Mouse (Mus musculus) heart, postnatal 0 days (tissue): ENCODE measurements around the gene Usp12. TPM values are rescaled to one million over a fixed set of nuclear protein-coding genes. Genes with fewer than 3 reads are reported as not detected.

Experiments used
- ATAC-seq: fragments of 200-750 bp; cut with Nextera tagmentation; 2 replicates; pipeline ENCODE4 v1.8.0; 2017; ENCODE audit warnings: low read depth, moderate number of reproducible peaks, moderate library complexity; ENCODE audit not compliant: insufficient read depth
- DNase-seq: peaks from one replicate; pipeline ENCODE4 v3.0.0-alpha.2; 2016; ENCODE audit warnings: low spot score
- H3K27ac ChIP-seq: fragments of 300-500 bp; sonication (generic); 2 replicates; pipeline ENCODE4 v1.5.1; 2014; ENCODE audit warnings: low read depth, mild to moderate bottlenecking
- H3K27me3 ChIP-seq: fragments of 300-500 bp; sonication (generic); 2 replicates; pipeline ENCODE4 v1.6.1; 2014; ENCODE audit warnings: low read length, mixed read lengths; ENCODE audit not compliant: control insufficient read depth, insufficient read depth
- H3K36me3 ChIP-seq: fragments of 300-500 bp; sonication (generic); replicated peaks from 2 replicates; pipeline ENCODE4 v1.6.1; 2014; ENCODE audit warnings: low read length, mixed read lengths; ENCODE audit not compliant: control insufficient read depth, insufficient read depth
- H3K4me1 ChIP-seq: fragments of 300-500 bp; sonication (generic); 2 replicates; pipeline ENCODE4 v1.6.1; 2014; ENCODE audit warnings: antibody characterized with exemption; ENCODE audit not compliant: control insufficient read depth, insufficient read depth
- H3K4me2 ChIP-seq: fragments of 300-500 bp; sonication (generic); 2 replicates; pipeline ENCODE4 v1.6.1; 2014; ENCODE audit warnings: low read depth, mild to moderate bottlenecking, low read length, moderate library complexity
- H3K4me3 ChIP-seq: fragments of 300-500 bp; sonication (generic); 2 replicates; pipeline ENCODE4 v1.5.1; 2014; ENCODE audit warnings: low read depth, low read length
- H3K9ac ChIP-seq: fragments of 300-500 bp; sonication (generic); replicated peaks from 2 replicates; pipeline ENCODE4 v1.6.1; 2014; ENCODE audit warnings: low read depth, low read length, mixed read lengths
- H3K9me3 ChIP-seq: fragments of 300-500 bp; sonication (generic); replicated peaks from 2 replicates; pipeline ENCODE4 v1.6.1; 2016; ENCODE audit warnings: low read length; ENCODE audit not compliant: control insufficient read depth
- CTCF ChIP-seq: IDR thresholded peaks from 2 replicates; pipeline ENCODE4 v1.5.1; 2016; ENCODE audit warnings: antibody characterized with exemption, control low read depth, low read depth
- EP300 ChIP-seq: IDR thresholded peaks from 2 replicates; pipeline ENCODE4 v1.6.1; 2016; ENCODE audit warnings: antibody characterized with exemption, low read depth
- WGBS: fragments of 180-500 bp; shearing (Covaris S2); extraction: QIAGEN DNeasy Blood & Tissue Kit; methylation state at CpG from one replicate; pipeline ENCODE4 v1.1.7; 2014; 5-methylcytosine and 5-hydroxymethylcytosine counted together
- polyA plus RNA-seq: library from polyadenylated mRNA; unstranded; fragments of >200 nt; fragmentation: Nextera tagmentation; extraction: Ambion mirVana; gene quantifications from 2 replicates; pipeline ENCODE4 v1.2.1, GENCODE M21; 2015
- total RNA-seq: library from RNA; depleted of rRNA; stranded (reverse); fragments of >200 nt; gene quantifications from 2 replicates; pipeline ENCODE4 v1.2.3, GENCODE M21; 2014; ENCODE audit warnings: low replicate concordance

Usp12 gene
- total and polyA plus RNA-seq, 2 experiments from 2014 or later, result 6.1 to 6.7 TPM

- no peaks in the 10 kb centered on the region for H3K36me3 ChIP-seq
- no peaks in the 10 kb centered on the region for H3K27me3 ChIP-seq
- no peak overlapping the region for H3K4me2 ChIP-seq
- no peak overlapping the region for H3K4me3 ChIP-seq
- ATAC-seq, result no peak
- DNase-seq, result peak; percentile 13
- 12% methylated on average over 8 of the region's 8 CpGs for WGBS
- H3K9me3 ChIP-seq, result no peaks in the 10 kb centered on the region
- no peak overlapping the region for H3K27ac ChIP-seq
- TF ChIP-seq CTCF, result no peak
- no peak for TF ChIP-seq EP300
- H3K4me1 ChIP-seq, result no peaks in the 10 kb centered on the region
- no peak overlapping the region for H3K9ac ChIP-seq
Measured at GRCm38 (mm10) chr5:146703710-146704121, 91.1 kb downstream of the Usp12 start.

GRCm38 (mm10) chr5:146700099-146700498 is 94.7 kb downstream of the Usp12 start:
- DNase-seq (no peak), ATAC-seq (no peak)
- no peaks in the 10 kb centered on the region for H3K27me3 ChIP-seq
- H3K4me3 ChIP-seq, result no peak overlapping the region
- H3K4me1 ChIP-seq, result no peaks in the 10 kb centered on the region
- H3K27ac ChIP-seq, result no peak overlapping the region
- no peaks in the 10 kb centered on the region for H3K9me3 ChIP-seq
- no peak overlapping the region for H3K4me2 ChIP-seq
- 68% methylated on average over 10 of the region's 10 CpGs for WGBS
- no peak overlapping the region for H3K9ac ChIP-seq
- no peaks in the 10 kb centered on the region for H3K36me3 ChIP-seq
- no peak for TF ChIP-seq EP300
- TF ChIP-seq CTCF, result no peak

GRCm38 (mm10) chr5:146699433-146700019 is 95.3 kb downstream of the Usp12 start:
- TF ChIP-seq CTCF, result no peak
- TF ChIP-seq EP300, result no peak
- 47% methylated on average over 4 of the region's 4 CpGs for WGBS
- no peak for DNase-seq

GRCm38 (mm10) chr5:146695543-146695942 is 99.3 kb downstream of the Usp12 start:
- no peak for TF ChIP-seq EP300
- TF ChIP-seq CTCF, result no peak
- Histone ChIP-seq H3K9me3 (no peaks in the 10 kb centered on the region), H3K27me3 (no peaks in the 10 kb centered on the region), H3K4me1 (no peaks in the 10 kb centered on the region), H3K36me3 (no peaks in the 10 kb centered on the region), H3K4me2 (no peak overlapping the region), H3K4me3 (no peak overlapping the region), H3K27ac (no peak overlapping the region), H3K9ac (no peak overlapping the region)
- DNase-seq (no peak), ATAC-seq (no peak)
- 60% methylated on average over 5 of the region's 5 CpGs for WGBS

More at GRCm38 (mm10) chr5:146699433-146700019, 95.3 kb downstream of the Usp12 start:
- H3K36me3 ChIP-seq, result no peaks in the 10 kb centered on the region
- no peaks in the 10 kb centered on the region for H3K4me1 ChIP-seq
- no peak overlapping the region for H3K4me2 ChIP-seq
- no peaks in the 10 kb centered on the region for H3K27me3 ChIP-seq
- no peak for ATAC-seq
- no peak overlapping the region for H3K27ac ChIP-seq
- H3K4me3 ChIP-seq, result no peak overlapping the region
- no peak overlapping the region for H3K9ac ChIP-seq
- H3K9me3 ChIP-seq, result no peaks in the 10 kb centered on the region

- Histone ChIP-seq H3K9ac (no peak overlapping the region), H3K4me1 (no peaks in the 10 kb centered on the region), H3K36me3 (no peaks in the 10 kb centered on the region), H3K4me2 (no peak overlapping the region), H3K9me3 (no peaks in the 10 kb centered on the region), H3K4me3 (no peak overlapping the region), H3K27me3 (no peaks in the 10 kb centered on the region), H3K27ac (no peak overlapping the region)
- no peak for ATAC-seq
- 50% methylated on average over 5 of the region's 5 CpGs for WGBS
- no peak for TF ChIP-seq CTCF
- no peak for TF ChIP-seq EP300
- DNase-seq, result no peak
Measured at GRCm38 (mm10) chr5:146692976-146693361, 101.8 kb downstream of the Usp12 start.

DNA sequence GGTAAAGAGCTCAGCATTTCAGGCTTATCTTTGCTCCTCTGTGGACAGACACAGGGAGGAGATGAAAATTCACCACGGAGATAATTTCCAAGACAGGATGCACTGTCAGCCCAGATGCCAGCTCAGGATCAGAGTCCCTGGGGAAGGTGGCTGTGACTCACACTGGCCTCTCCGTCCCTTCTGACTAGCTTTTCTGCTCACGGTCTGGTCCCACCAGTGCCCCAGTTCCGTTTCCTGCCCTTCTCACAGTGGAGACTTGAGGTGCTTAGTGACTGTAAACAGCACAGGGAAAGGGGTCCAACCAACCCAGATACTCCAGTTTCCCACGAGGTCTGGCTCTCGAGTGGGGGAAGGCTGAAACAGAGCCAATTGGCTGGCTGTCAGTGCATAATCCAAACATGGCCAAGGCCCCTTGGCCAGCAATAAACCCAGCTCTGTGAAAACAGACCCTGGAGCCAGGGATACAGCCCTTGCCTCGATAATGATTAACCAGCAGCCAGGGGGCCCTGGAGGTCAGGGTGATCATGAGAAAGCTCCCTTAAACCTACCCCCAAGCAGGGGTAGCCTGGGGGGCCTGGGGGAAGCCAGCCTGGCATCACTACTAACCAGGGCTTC is 102.3 kb downstream of the Usp12 start:
- H3K4me2 ChIP-seq, result no peak overlapping the region
- H3K9me3 ChIP-seq, result no peaks in the 10 kb centered on the region
- WGBS, result 20% methylated on average over 7 of the region's 7 CpGs
- H3K27me3 ChIP-seq, result no peaks in the 10 kb centered on the region
- no peak for TF ChIP-seq EP300
- TF ChIP-seq CTCF, result no peak
- no peak overlapping the region for H3K4me3 ChIP-seq
- H3K27ac ChIP-seq, result no peak overlapping the region
- no peaks in the 10 kb centered on the region for H3K4me1 ChIP-seq
- DNase-seq (no peak), ATAC-seq (no peak)
- H3K36me3 ChIP-seq, result no peaks in the 10 kb centered on the region
- no peak overlapping the region for H3K9ac ChIP-seq
